Mouse (Mus musculus) heart, postnatal 36 days (tissue): ENCODE data around the gene Trappc2. TPM values are rescaled to one million over a fixed set of nuclear protein-coding genes. Genes with fewer than 3 reads are reported as not detected.

Source experiments
- total RNA-seq, 2 experiments: library from RNA; stranded (reverse); gene quantifications; 2 replicates each; pipeline ENCODE4 v1.2.3; 2021

Trappc2 gene
- total RNA-seq, 2 experiments from 2014 or later: 14.8 to 16.6 TPM

Other genes with a start within 250 kb of the Trappc2 start
- gene Gpm6b, start 201.7 kb upstream of the Trappc2 start, total RNA-seq: 10 to 100 TPM; 10.8 to 14.2 TPM
- gene Ofd1, start 130 bp downstream of the Trappc2 start, total RNA-seq: 1 to 10 TPM; 3.7 to 5.3 TPM
- 10 to 100 TPM; 24.3 to 33.7 TPM for gene Rab9, start 39.3 kb downstream of the Trappc2 start, total RNA-seq
- 1 to 10 TPM; 2.4 to 3.6 TPM for gene Tceanc, start 78.0 kb downstream of the Trappc2 start, total RNA-seq
- under 1 TPM; 0.39 to 0.41 TPM for gene Egfl6, start 145.1 kb downstream of the Trappc2 start, total RNA-seq